Mouse (Mus musculus) right cerebral cortex, postnatal 10 days (tissue): ENCODE results near the gene Kras.

Experiments
- DNase-seq, 2 experiments: peaks; one replicate each; pipeline ENCODE4 v3.0.0; 2021; ENCODE audit warnings: low spot score in 2 of 2

Kras gene

GRCm38 (mm10) chr6:145193038-145193437 lies 57.0 kb downstream of the Kras start:
- no peak for DNase-seq

DNA sequence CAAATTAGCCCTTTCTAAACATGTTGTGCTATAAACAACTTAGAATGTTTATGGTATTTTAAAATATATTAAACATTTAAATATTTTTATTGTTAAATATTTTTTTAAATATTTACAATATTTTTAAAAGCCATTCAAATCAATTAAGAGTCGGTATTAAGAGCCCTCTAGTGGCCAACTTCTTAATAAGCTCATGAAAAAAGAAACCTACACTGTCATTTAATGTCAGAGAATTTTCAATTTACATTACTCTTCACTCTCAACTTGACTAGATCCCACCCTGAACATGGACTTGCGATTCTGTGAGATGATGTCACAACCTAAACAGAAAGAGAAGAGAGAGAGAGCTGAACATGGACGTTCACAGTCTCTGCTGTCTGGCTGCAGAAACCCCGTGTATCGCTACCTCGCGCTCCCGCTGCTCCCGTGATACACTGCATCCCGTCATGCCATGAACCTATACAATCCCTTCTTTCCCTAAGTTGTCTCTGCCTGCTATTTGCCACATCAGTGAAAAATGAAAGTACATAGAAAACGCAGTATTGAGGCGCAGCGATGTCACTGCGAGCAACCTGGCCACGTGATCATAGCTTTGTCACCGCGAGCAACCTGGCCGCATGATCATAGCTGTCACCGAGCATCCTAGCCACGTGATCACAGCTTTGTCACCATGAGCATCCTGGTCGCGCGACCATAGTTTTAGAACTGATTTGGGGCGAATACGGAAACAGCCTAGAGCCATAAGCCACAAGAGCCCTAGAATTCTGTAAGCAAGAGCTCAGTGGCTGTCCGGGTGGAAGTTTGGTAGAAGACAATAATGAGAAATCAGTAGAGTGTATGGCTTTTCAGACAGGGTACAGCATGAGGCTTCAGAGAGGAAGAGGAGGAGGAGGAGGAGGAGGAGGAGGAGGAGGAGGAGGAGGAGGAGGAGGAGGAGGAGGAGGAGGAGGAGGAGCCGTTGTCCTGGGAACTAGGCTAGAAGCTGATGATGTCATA lies 62.6 kb downstream of the Kras start:
- peak; percentile 62 to 77 for DNase-seq

DNA sequence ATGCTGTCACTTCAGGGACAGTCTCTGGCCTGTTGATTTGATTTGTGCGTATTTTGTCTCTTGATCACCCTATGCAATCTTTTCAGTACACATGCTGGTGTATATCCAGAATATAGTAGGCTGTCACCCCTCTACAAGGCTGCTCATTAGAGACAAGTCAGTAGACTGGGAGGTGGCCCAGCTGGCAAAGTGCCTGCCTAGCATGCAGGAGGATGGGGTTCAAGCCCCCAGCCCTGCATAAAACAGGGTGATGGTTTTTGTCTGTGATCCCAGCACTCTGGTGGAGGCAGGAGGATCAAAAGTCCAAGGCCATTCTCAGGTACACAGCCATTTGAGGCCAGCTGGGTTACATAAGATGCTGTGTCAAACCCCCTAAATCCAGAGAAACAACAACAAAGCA lies 63.9 kb downstream of the Kras start:
- no peak for DNase-seq

- DNase-seq: no peak
Measured at GRCm38 (mm10) chr6:145182044-145182443, 68.0 kb downstream of the Kras start.

- peak in 1 of 2 experiments; percentile 56 for DNase-seq
Measured at GRCm38 (mm10) chr6:145179665-145180064, 70.4 kb downstream of the Kras start.

- peak in 1 of 2 experiments; percentile 16 for DNase-seq
Measured at GRCm38 (mm10) chr6:145176474-145176873, 73.6 kb downstream of the Kras start.

DNA sequence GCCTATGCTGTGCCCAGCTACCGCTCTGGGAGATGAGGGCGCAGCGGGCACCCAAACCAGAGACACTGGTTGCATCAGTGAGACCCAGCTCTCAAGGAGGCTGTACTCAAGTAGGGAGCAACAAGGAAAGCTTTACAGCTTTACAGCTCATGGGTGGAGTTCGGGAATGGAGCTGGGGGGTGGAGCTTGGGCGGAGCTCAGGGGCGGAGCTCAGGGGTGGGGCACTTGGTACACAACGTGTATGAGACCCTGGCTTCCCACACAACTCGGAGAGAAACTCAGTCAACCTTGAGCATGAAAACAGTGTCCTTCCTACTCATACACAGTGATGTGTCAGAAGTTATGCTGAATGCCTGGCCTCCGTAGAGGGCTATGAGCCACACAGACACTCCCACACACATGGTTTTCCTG lies 74.5 kb downstream of the Kras start:
- DNase-seq: peak in 1 of 2 experiments; percentile 8

DNA sequence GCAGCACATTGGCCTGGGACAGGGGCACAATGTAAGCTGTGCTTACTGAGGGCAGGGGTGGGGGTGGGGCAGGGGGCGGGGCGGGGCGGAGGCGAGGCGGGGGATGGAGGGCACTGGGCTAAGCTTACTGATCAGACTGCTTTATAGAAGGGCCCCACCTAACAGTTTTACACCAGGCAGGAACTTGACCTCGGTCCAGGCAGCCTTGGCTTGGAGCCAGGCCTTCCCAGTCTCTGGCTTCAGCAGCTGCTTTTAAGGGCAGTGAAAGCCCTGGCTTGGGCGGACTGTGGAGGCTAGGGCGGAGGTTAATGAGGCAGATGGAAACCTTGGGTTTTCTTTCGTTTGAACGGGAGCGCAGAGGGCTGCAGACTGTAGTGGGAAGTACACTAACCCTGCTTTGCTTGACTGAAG lies 76.3 kb downstream of the Kras start:
- DNase-seq: peak; percentile 63 to 74

DNA sequence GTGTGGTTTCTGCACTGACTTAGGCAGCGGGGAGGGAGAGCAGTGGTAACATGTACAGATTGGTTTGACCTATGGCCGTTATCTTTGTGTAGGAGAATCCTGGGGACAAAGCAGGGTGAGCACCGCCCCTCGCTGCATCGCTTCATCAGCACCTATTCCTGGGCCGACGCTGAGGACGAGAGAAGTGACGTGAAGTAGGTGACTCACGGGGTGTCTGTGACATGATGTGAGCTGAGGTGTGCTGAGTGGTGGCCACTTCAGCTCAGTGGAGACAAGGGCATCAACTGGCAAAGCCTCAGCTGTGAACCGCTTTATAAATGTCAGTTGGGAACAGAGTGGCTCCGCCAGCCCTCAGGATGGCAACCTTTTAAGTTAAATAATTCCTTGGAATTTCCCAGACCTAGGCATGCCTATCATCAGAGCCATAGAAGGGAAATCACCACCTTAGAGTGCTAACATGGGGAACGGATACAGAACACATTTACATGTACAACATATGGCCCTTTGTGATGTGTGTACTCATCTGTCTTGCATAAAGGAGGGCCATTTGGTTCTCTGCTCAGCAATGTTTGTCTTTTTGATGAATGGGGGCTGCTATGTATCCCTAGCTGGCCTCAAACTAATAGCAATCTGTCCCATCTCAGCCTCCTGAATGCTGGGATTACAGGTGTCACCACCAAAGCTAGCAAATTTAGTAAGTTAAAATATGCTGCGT lies 78.0 kb downstream of the Kras start:
- DNase-seq: peak in 1 of 2 experiments; percentile 16
